Mouse (Mus musculus) testis, adult 2 months (tissue): Measurements from ENCODE around the gene Fuca1. TPM values are rescaled to one million over a fixed set of nuclear protein-coding genes. Genes with fewer than 3 reads are reported as not detected.

ENCODE experiments used
- H3K27ac ChIP-seq: fragments of 200-500 bp; 2 replicates; pipeline ENCODE4 v1.5.1; 2012; ENCODE audit warnings: low read depth, low read length; ENCODE audit not compliant: control insufficient read depth, insufficient read depth
- H3K27me3 ChIP-seq: fragments of 200-500 bp; 2 replicates; pipeline ENCODE4 v1.6.1; 2012; ENCODE audit warnings: mild to moderate bottlenecking, low read length, moderate library complexity; ENCODE audit not compliant: control insufficient read depth, insufficient read depth
- H3K36me3 ChIP-seq: fragments of 200-500 bp; 2 replicates; pipeline ENCODE4 v1.6.1; 2012; ENCODE audit warnings: mild to moderate bottlenecking, low read length; ENCODE audit not compliant: control insufficient read depth, insufficient read depth
- H3K4me1 ChIP-seq: fragments of 200-500 bp; 2 replicates; pipeline ENCODE4 v1.6.1; 2012; ENCODE audit warnings: low read length; ENCODE audit not compliant: control insufficient read depth, insufficient read depth
- H3K4me3 ChIP-seq: fragments of 200-500 bp; 2 replicates; pipeline ENCODE4 v1.5.1; 2012; ENCODE audit warnings: low read depth, mild to moderate bottlenecking, low read length, moderate library complexity, mixed read lengths; ENCODE audit not compliant: control insufficient read depth
- CTCF ChIP-seq: fragments of 200-500 bp; IDR thresholded peaks from 2 replicates; pipeline ENCODE4 v1.5.1; 2012; ENCODE audit warnings: low read depth, mild to moderate bottlenecking, inconsistent platforms, low read length, moderate library complexity; ENCODE audit not compliant: control insufficient read depth, insufficient read depth, insufficient replicate concordance
- POLR2A ChIP-seq: fragments of 200-500 bp; IDR thresholded peaks from 2 replicates; pipeline ENCODE4 v1.6.1; 2012; ENCODE audit warnings: low read depth, mild to moderate bottlenecking, inconsistent platforms, low read length, moderate library complexity; ENCODE audit not compliant: control insufficient read depth
- polyA plus RNA-seq: library from polyadenylated mRNA; depleted of rRNA; stranded (reverse); fragments of >200 nt; gene quantifications from 2 replicates; pipeline ENCODE4 v1.2.3, GENCODE M21; 2012

Gene Fuca1
- polyA plus RNA-seq, 1 experiment: 84.0 TPM

DNA sequence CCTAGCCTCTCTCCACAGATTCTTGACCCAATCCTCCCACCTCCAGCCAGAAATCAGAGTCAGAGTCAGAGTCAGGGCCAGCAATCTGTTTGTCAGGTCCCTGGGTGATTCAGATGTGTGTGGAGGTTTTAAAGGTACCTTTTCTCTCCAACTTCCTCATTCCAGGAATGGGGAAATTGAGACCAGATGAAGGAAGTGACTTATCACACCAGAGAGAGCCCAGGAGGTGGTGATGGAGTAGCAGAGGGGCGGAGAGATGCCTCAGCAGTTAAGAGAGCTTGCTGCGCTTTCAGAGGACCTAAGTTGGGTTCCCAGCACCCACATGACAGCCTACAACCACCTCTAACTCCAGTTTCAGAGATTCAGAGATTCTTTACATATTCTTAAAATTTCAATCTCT lies 29.0 kb upstream of the Fuca1 start:
- H3K27me3 ChIP-seq: no peaks in the 10 kb centered on the region
- no peak for TF ChIP-seq CTCF
- no peak for TF ChIP-seq POLR2A
- peaks cover 2% of the 10 kb centered on the region; the same call in 1 of the 2 replicates for H3K4me1 ChIP-seq
- H3K4me3 ChIP-seq: no peak overlapping the region
- no peak overlapping the region for H3K27ac ChIP-seq
- H3K36me3 ChIP-seq: no peaks in the 10 kb centered on the region

DNA sequence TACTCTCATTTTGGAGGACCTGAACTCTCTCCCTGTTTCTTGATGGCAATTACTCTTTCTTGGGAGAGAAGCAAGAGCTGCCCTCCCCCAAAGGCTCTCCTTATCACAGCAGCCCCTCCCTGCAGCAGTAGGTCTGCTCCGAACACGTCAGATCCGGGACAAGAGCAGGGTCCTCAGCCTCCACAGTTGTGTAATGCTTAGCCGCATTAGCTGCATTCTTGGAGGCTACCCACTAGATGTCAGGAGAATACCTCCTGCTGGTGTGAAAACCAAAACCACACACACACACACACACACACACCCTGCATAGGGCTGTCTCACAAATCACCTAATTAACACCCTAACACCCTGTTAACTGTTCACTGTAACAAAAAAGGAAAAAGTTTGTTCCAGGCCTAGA lies 27.7 kb upstream of the Fuca1 start:
- H3K4me3 ChIP-seq: no peak overlapping the region

DNA sequence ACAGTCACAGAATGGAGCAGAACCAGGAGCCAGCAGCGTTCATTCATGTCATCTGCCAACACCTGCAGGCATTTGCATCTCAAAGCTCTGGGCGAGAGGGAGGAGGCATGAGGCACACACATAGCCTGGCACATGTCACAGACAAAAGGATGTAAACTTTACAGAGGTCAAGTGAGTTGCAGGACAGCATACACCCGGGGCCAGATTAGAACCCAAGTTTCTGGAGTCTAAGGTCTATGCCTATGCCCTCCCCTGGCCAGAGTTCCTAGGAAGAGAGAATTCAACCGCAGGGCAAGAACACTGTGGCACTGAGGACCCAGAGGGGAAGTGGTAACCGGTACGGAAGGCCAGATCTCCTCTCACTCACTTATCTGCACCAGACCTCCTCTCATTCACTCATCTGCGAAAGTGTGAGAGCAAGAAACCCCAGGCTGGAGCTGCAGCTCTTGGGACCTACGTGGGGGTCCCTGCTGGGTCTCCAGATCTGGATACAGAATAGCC lies 25.4 kb upstream of the Fuca1 start, which contains the start of gene Cnr2:
Gene Cnr2 (plus strand): TSS at position 324 of the 501 bp plus-strand sequence.
- H3K36me3 ChIP-seq: no peaks in the 10 kb centered on the region
- H3K4me1 ChIP-seq: peaks cover 4% of the 10 kb centered on the region
- H3K4me3 ChIP-seq: no peak within 1 kb of the TSS
- no peaks in the 10 kb centered on the region for H3K27me3 ChIP-seq
- TF ChIP-seq POLR2A (no peak), CTCF (no peak)
- H3K27ac ChIP-seq: no peak within 1 kb of the TSS

More for the DNA sequence above, 27.7 kb upstream of the Fuca1 start:
- no peak for TF ChIP-seq POLR2A
- no peak for TF ChIP-seq CTCF
- no peaks in the 10 kb centered on the region for H3K27me3 ChIP-seq
- no peaks in the 10 kb centered on the region for H3K36me3 ChIP-seq
- H3K4me1 ChIP-seq: peaks cover 4% of the 10 kb centered on the region
- no peak overlapping the region for H3K27ac ChIP-seq

DNA sequence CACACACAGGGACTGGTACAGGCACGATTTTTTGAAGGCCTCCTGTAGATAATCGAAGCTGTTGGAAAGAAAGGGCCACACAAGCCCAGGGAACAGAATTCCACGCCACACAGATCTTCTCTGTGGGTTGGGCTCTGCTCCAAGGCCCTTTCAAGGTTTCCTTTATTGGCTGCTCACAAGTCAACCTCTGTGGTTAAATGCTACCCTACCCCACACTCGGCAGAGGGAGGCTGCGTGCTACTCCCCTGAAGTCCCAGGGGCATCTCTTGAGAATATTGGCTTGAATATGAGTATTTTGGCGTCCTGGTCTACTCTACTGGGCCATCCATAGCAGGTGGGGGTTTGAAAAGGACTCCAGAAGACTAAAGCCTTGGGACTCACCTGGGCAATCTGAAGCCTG lies 24.4 kb upstream of the Fuca1 start:
- Histone ChIP-seq H3K27me3 (no peaks in the 10 kb centered on the region), H3K4me3 (no peak overlapping the region), H3K36me3 (no peaks in the 10 kb centered on the region), H3K4me1 (peaks cover 4% of the 10 kb centered on the region), H3K27ac (no peak overlapping the region)
- TF ChIP-seq CTCF: no peak
- TF ChIP-seq POLR2A: no peak

DNA sequence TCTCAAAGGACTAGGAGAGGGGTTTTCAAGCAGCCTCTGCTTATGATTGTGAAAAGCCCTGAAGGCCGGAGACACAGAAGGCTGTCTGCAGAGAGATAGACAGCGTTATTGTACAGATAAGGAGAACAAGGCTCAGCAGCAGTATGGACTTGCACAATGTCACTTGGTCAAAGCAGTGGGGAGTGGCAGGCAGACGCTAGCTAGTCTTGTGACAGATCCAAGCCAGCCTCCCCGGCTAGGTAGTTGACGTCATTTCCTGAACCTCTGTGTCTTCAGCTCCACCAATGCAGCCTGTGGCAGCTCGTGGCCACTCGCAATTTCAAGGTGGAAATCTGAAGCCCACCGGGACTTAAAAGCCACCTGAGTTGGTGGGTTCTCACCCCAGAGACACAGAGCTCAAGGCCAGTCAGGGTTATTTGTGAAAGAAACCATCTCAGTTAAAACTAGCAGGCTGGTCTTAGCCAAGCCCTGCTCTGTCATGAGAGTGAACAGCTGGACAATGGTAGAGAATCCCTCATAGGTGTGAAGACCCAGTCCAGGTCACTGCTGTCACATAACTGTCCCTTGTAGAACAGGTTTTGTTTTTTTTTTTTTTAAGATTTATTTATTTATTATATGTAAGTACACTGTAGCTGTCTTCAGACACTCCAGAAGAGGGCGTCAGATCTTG lies 22.0 kb upstream of the Fuca1 start:
- Histone ChIP-seq H3K4me3 (no peak overlapping the region), H3K36me3 (no peaks in the 10 kb centered on the region), H3K4me1 (peaks cover 4% of the 10 kb centered on the region), H3K27ac (no peak overlapping the region), H3K27me3 (no peaks in the 10 kb centered on the region)
- no peak for TF ChIP-seq CTCF
- TF ChIP-seq POLR2A: 0 out of 2 replicates have a peak, but pooled peaks have one; percentile 12

DNA sequence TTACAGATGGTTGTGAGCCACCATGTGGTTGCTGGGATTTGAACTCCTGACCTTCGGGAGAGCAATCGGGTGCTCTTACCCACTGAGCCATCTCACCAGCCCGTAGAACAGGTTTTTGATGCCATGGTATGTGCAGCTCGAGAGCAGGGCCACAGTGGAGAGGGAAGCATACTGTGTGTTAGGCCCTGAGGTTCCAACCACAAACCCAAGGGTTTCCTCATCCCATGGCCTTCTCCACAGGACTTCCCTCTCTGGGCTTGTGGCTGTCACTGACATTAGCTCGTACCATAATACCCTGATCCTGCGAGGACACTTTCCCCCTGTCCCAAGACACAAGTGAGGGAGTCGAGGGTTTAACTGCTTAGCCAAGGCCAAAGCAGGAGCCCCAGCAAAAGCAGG lies 21.5 kb upstream of the Fuca1 start:
- no peaks in the 10 kb centered on the region for H3K36me3 ChIP-seq
- H3K4me1 ChIP-seq: peaks cover 4% of the 10 kb centered on the region
- TF ChIP-seq CTCF (no peak), POLR2A (no peak)
- no peak overlapping the region for H3K4me3 ChIP-seq
- H3K27ac ChIP-seq: no peak overlapping the region
- H3K27me3 ChIP-seq: no peaks in the 10 kb centered on the region

DNA sequence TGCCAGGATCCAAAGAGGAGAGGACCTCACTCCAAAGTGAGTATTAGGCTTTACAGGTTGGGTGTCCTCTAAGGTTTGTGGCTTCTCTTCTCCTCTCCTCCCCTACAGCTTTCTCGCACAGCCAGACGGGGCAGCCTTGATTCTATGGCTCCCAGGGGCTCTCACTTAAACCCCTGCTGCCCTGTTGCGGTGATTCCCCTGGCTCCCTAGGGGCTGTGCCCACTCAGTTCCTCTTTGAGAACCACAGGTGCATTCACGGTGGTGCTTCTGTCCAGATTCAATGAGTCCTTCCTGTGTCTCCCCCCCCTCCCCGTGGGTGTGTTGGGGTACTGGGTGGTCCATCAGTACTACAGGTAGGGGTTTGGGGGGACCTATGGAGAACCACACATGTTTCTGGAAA lies 20.5 kb upstream of the Fuca1 start:
- Histone ChIP-seq H3K27me3 (no peaks in the 10 kb centered on the region), H3K36me3 (no peaks in the 10 kb centered on the region), H3K27ac (no peak overlapping the region), H3K4me1 (peaks cover 4% of the 10 kb centered on the region), H3K4me3 (no peak overlapping the region)
- TF ChIP-seq POLR2A (no peak), CTCF (no peak)
